13 mouse cellular contexts compared by ENCODE assay signal in the genomic region with DNA sequence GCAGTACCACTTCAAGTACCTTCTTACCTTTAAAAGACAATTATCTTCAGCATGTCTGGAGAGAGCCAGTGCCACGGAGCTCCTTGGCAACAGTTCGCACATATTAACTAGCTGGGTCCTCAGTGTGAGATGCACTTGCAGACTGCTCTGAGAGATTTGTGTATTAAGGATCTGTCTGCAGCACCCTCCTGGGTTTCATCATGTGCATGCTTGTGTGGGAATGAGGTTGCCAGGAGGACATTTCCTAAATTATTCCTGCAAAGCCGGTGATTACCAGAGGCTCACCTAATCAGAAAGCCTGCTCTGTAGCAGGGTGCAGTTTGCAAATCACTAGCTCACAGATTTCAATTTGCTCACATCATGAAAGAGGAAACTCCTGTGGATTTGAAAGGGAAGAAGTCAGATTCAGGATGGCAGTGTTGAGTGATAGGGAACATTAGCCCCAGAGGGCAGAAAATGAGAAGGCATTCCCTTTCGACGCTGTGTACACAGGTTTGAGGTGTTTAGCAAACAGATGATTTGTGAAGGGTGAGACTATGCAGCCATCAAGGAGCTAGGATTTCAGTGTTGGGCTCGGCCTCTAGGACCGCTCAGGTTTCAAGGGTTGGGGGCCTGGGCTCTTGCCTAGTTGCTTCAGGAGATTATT.
DNase-seq lines count a peak whose midpoint lies in the region; ATAC-seq and TF ChIP-seq lines count a peak whose summit lies in the region.
"Had no signal": no experiment of that assay in that cellular context is flagged by ENCODE, and none has a peak within 500 bp of the region (broad histone marks: within the 10 kb centered on the region; RNA-seq: fewer than 3 reads in every experiment).

No protein-coding gene starts in this region.

- TF ChIP-seq EP300 in lung, postnatal 0 days (IDR thresholded peaks at IDR 0.05): no peak

- peaks cover 5% of the 10 kb centered on the region for H3K4me1 ChIP-seq in forebrain, embryonic 15.5 days
- peaks cover 4% of the 10 kb centered on the region; the same call in 1 of the 2 replicates for H3K4me1 ChIP-seq in forebrain, embryonic 11.5 days (replicated peaks; ENCODE audit: control insufficient read depth, insufficient read depth, low read length)
- H3K4me1 ChIP-seq in lung, embryonic 14.5 days (ENCODE audit: insufficient read depth): peaks cover 5% of the 10 kb centered on the region; the same call in 1 of the 2 replicates
- no peaks in the 10 kb centered on the region for H3K4me1 ChIP-seq in lung, postnatal 0 days (ENCODE audit: insufficient read depth, low read depth, low read length)
- H3K4me1 ChIP-seq in hindbrain, embryonic 13.5 days (replicated peaks): peaks cover 16% of the 10 kb centered on the region
- H3K4me1 ChIP-seq in neural tube, embryonic 14.5 days (ENCODE audit: control insufficient read depth, insufficient read depth, low read length): no peaks in the 10 kb centered on the region

- peak; percentile 58; the same call in 1 of the 2 replicates for ATAC-seq in forebrain, embryonic 15.5 days (replicated peaks)
- no peak for ATAC-seq in forebrain, embryonic 11.5 days (replicated peaks; ENCODE audit: low FRiP score)
- ATAC-seq in lung, embryonic 14.5 days (ENCODE audit: insufficient read depth): peak; percentile 84
- ATAC-seq in lung, postnatal 0 days: no peak
- ATAC-seq in hindbrain, embryonic 13.5 days (ENCODE audit: low FRiP score): peak; percentile 65
- peak; percentile 69; the same call in 1 of the 2 replicates for ATAC-seq in neural tube, embryonic 14.5 days (ENCODE audit: low read depth)

- H3K9me3 ChIP-seq in forebrain, embryonic 15.5 days: no peaks in the 10 kb centered on the region
- no peaks in the 10 kb centered on the region for H3K9me3 ChIP-seq in forebrain, embryonic 11.5 days (ENCODE audit: control insufficient read depth, low read length)
- H3K9me3 ChIP-seq in lung, embryonic 14.5 days (ENCODE audit: low read depth, low read length): no peaks in the 10 kb centered on the region
- no peaks in the 10 kb centered on the region for H3K9me3 ChIP-seq in lung, postnatal 0 days (ENCODE audit: low read length)
- no peaks in the 10 kb centered on the region for H3K9me3 ChIP-seq in hindbrain, embryonic 13.5 days
- no peaks in the 10 kb centered on the region for H3K9me3 ChIP-seq in neural tube, embryonic 14.5 days (ENCODE audit: control insufficient read depth, low read length)
- H3K9me3 ChIP-seq: liver, embryonic 13.5 days had no signal

- no peaks in the 10 kb centered on the region for H3K27me3 ChIP-seq in forebrain, embryonic 15.5 days
- no peaks in the 10 kb centered on the region for H3K27me3 ChIP-seq in forebrain, embryonic 11.5 days (ENCODE audit: control insufficient read depth, insufficient read depth, low read length)
- no peaks in the 10 kb centered on the region for H3K27me3 ChIP-seq in lung, embryonic 14.5 days (ENCODE audit: insufficient read depth, low read length)
- H3K27me3 ChIP-seq in lung, postnatal 0 days (replicated peaks; ENCODE audit: insufficient read depth, low read length): no peaks in the 10 kb centered on the region
- H3K27me3 ChIP-seq in hindbrain, embryonic 13.5 days: no peaks in the 10 kb centered on the region
- no peaks in the 10 kb centered on the region for H3K27me3 ChIP-seq in neural tube, embryonic 14.5 days (ENCODE audit: control insufficient read depth, insufficient read depth, low read length)
- H3K27me3 ChIP-seq: liver, embryonic 13.5 days had no signal

- 0 out of 2 replicates have a peak overlapping the region, but pooled peaks have one; percentile 11 for H3K27ac ChIP-seq in forebrain, embryonic 15.5 days (replicated peaks)
- no peak overlapping the region for H3K27ac ChIP-seq in forebrain, embryonic 11.5 days (ENCODE audit: low read depth, low read length)
- H3K27ac ChIP-seq in lung, embryonic 14.5 days (ENCODE audit: low read depth): peak overlapping the region; percentile 58; the same call in 1 of the 2 replicates
- H3K27ac ChIP-seq in lung, postnatal 0 days (ENCODE audit: low read length): no peak overlapping the region
- H3K27ac ChIP-seq in hindbrain, embryonic 13.5 days: peak overlapping the region; percentile 67; the same call in 1 of the 2 replicates
- H3K27ac ChIP-seq in neural tube, embryonic 14.5 days (ENCODE audit: low read depth, low read length): peak overlapping the region; percentile 55
- H3K27ac ChIP-seq: liver, embryonic 13.5 days had no signal

- no peak overlapping the region for H3K9ac ChIP-seq in forebrain, embryonic 15.5 days (replicated peaks)
- no peak overlapping the region for H3K9ac ChIP-seq in forebrain, embryonic 11.5 days (ENCODE audit: low read length)
- H3K9ac ChIP-seq in lung, embryonic 14.5 days: no peak overlapping the region
- no peak overlapping the region for H3K9ac ChIP-seq in lung, postnatal 0 days (replicated peaks; ENCODE audit: low read depth)
- 0 out of 2 replicates have a peak overlapping the region, but pooled peaks have one; percentile 11 for H3K9ac ChIP-seq in hindbrain, embryonic 13.5 days
- H3K9ac ChIP-seq in neural tube, embryonic 14.5 days (replicated peaks; ENCODE audit: low read depth, low read length): no peak overlapping the region
- H3K9ac ChIP-seq: liver, embryonic 13.5 days had no signal

- H3K4me3 ChIP-seq in forebrain, embryonic 15.5 days: no peak overlapping the region
- no peak overlapping the region for H3K4me3 ChIP-seq in forebrain, embryonic 11.5 days (ENCODE audit: low read depth, low read length)
- no peak overlapping the region for H3K4me3 ChIP-seq in lung, embryonic 14.5 days (ENCODE audit: low read depth, low read length)
- H3K4me3 ChIP-seq in lung, postnatal 0 days (ENCODE audit: low read depth, low read length): no peak overlapping the region
- H3K4me3 ChIP-seq in hindbrain, embryonic 13.5 days: no peak overlapping the region
- H3K4me3 ChIP-seq in neural tube, embryonic 14.5 days (ENCODE audit: low read depth, low read length): no peak overlapping the region
- H3K4me3 ChIP-seq: liver, embryonic 13.5 days had no signal

- no peaks in the 10 kb centered on the region for H3K36me3 ChIP-seq in forebrain, embryonic 15.5 days
- no peaks in the 10 kb centered on the region for H3K36me3 ChIP-seq in forebrain, embryonic 11.5 days (ENCODE audit: control insufficient read depth, insufficient read depth, low read length)
- H3K36me3 ChIP-seq in lung, embryonic 14.5 days (ENCODE audit: insufficient read depth): no peaks in the 10 kb centered on the region
- no peaks in the 10 kb centered on the region for H3K36me3 ChIP-seq in lung, postnatal 0 days (ENCODE audit: insufficient read depth, low read length)
- H3K36me3 ChIP-seq in hindbrain, embryonic 13.5 days: no peaks in the 10 kb centered on the region
- H3K36me3 ChIP-seq in neural tube, embryonic 14.5 days (ENCODE audit: control insufficient read depth, insufficient read depth, low read length): no peaks in the 10 kb centered on the region
- H3K36me3 ChIP-seq: liver, embryonic 13.5 days had no signal

- no peak for DNase-seq in forebrain, embryonic 11.5 days (ENCODE audit: low spot score)
- DNase-seq in lung, embryonic 14.5 days: peak; percentile 46
- DNase-seq in lung, postnatal 0 days (ENCODE audit: low spot score): no peak
- DNase-seq in thymus, postnatal 14 days: no peak
- no peak for DNase-seq in adipocyte (ENCODE audit: low spot score)
- DNase-seq: cerebellum, adult 2 months; kidney, postnatal 36 days; liver, embryonic 13.5 days; lung, postnatal 36 days; spleen, adult 18-20 months had no signal

- no peak for TF ChIP-seq CTCF in lung, embryonic 14.5 days (IDR thresholded peaks at IDR 0.05; ENCODE audit: low read depth)
- no peak for TF ChIP-seq CTCF in lung, postnatal 0 days (IDR thresholded peaks at IDR 0.05)

- WGBS in forebrain, embryonic 15.5 days: 42% methylated on average over 7 of the region's 7 CpGs
- WGBS in forebrain, embryonic 11.5 days: 48% methylated on average over 7 of the region's 7 CpGs
- 32% methylated on average over 7 of the region's 7 CpGs for WGBS in lung, embryonic 14.5 days
- WGBS in lung, postnatal 0 days: 40% methylated on average over 7 of the region's 7 CpGs
- 34% methylated on average over 7 of the region's 7 CpGs for WGBS in hindbrain, embryonic 13.5 days
- whole genome bisulfite sequencing in neural tube, embryonic 14.5 days: 45% methylated on average over 7 of the region's 7 CpGs

- H3K4me2 ChIP-seq in forebrain, embryonic 15.5 days (replicated peaks): no peak overlapping the region
- H3K4me2 ChIP-seq in forebrain, embryonic 11.5 days (ENCODE audit: low read depth, low read length, severe bottlenecking): no peak overlapping the region
- H3K4me2 ChIP-seq in lung, embryonic 14.5 days: no peak overlapping the region
- no peak overlapping the region for H3K4me2 ChIP-seq in lung, postnatal 0 days (replicated peaks; ENCODE audit: low read depth, low read length)
- no peak overlapping the region for H3K4me2 ChIP-seq in hindbrain, embryonic 13.5 days
- no peak overlapping the region for H3K4me2 ChIP-seq in neural tube, embryonic 14.5 days (ENCODE audit: low read depth, low read length)
- H3K4me2 ChIP-seq: liver, embryonic 13.5 days had no signal

Comparison
In these comparisons a context has a peak if more than half of its experiments do, and no peak if none do; other contexts are left out.
1. ATAC-seq: peak in forebrain, embryonic 15.5 days (single experiment), lung, embryonic 14.5 days (single experiment), hindbrain, embryonic 13.5 days (single experiment) and neural tube, embryonic 14.5 days (single experiment); none in forebrain, embryonic 11.5 days (single experiment) and lung, postnatal 0 days (single experiment).
2. H3K27ac ChIP-seq: peak in forebrain, embryonic 15.5 days (single experiment), lung, embryonic 14.5 days (single experiment), hindbrain, embryonic 13.5 days (single experiment) and neural tube, embryonic 14.5 days (single experiment); none in forebrain, embryonic 11.5 days (single experiment) and lung, postnatal 0 days (single experiment).